Mouse (Mus musculus): Measurements from ENCODE around the gene Ric8b. TPM values are rescaled to one million over a fixed set of nuclear protein-coding genes. Genes with fewer than 3 reads are reported as not detected.
A peak's percentile ranks its signal among the peaks of the same experiment; 100 is the strongest.

Ric8b gene
- total RNA-seq, 1 experiment from 2014 or later: 21.5 TPM

- ATAC-seq (replicated peaks; ENCODE audit: low read depth, poor library complexity, severe bottlenecking): peak; percentile 84
Observed at GRCm38 (mm10) chr10:84956173-84956572, 38.8 kb downstream of the Ric8b start.

- ATAC-seq (replicated peaks; ENCODE audit: low read depth, poor library complexity, severe bottlenecking): no peak
Observed at GRCm38 (mm10) chr10:84958597-84958996, 41.2 kb downstream of the Ric8b start.

DNA sequence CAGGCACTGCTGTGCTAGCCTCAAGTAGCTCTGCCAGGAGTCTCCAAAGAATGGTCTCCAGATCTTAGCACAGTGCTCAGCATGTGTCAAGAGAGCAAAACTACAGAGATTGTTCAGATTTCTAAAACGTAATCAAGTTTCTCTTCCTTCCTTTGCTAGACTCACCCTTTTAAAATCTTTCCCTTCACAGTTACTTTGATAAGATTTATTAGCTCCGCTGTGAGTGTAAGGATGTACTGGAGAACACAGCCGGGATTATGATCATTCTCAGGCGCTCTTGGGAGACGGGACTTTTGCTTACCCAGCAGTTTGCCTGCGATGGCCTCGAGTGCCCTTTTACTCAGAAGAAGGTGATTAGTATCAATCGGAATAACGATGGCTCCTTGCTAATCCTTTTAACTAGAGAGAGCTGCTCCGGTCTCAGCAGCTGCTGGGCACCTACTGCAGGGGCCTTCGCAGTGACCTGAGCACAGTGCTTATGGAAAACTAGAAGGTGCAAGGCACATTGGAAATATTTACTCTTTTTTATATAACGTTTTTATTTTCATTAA lies 43.0 kb downstream of the Ric8b start:
- ATAC-seq (replicated peaks; ENCODE audit: low read depth, poor library complexity, severe bottlenecking): no peak

GRCm38 (mm10) chr10:84963126-84963525 lies 45.7 kb downstream of the Ric8b start:
- peak; percentile 18; the same call in 1 of the 2 replicates for ATAC-seq (replicated peaks; ENCODE audit: low read depth, poor library complexity, severe bottlenecking)

- ATAC-seq (replicated peaks; ENCODE audit: low read depth, poor library complexity, severe bottlenecking): no peak
Observed at GRCm38 (mm10) chr10:84963726-84964125, 46.3 kb downstream of the Ric8b start.

GRCm38 (mm10) chr10:84966542-84966941 lies 49.1 kb downstream of the Ric8b start:
- ATAC-seq (replicated peaks; ENCODE audit: low read depth, poor library complexity, severe bottlenecking): no peak

DNA sequence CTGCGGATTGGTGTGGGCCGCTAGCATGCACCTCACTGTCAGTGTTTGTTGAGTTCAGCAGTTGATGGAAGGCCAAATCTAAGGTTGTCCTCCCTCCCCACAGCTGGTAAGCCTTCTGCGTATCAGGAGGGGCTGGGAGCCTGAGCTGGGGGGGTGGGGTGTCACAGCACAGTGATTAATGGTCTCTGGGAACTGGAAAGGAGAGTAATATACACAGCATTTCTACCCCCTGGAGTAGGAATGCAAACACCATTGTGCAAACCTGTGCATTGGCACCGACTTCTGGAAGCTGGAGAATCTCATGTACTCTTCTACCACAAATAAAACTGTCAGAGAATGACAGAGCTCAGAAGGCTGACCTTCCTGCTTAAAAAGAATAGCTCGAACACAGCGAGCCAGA lies 50.2 kb downstream of the Ric8b start:
- no peak for ATAC-seq (replicated peaks; ENCODE audit: low read depth, poor library complexity, severe bottlenecking)

DNA sequence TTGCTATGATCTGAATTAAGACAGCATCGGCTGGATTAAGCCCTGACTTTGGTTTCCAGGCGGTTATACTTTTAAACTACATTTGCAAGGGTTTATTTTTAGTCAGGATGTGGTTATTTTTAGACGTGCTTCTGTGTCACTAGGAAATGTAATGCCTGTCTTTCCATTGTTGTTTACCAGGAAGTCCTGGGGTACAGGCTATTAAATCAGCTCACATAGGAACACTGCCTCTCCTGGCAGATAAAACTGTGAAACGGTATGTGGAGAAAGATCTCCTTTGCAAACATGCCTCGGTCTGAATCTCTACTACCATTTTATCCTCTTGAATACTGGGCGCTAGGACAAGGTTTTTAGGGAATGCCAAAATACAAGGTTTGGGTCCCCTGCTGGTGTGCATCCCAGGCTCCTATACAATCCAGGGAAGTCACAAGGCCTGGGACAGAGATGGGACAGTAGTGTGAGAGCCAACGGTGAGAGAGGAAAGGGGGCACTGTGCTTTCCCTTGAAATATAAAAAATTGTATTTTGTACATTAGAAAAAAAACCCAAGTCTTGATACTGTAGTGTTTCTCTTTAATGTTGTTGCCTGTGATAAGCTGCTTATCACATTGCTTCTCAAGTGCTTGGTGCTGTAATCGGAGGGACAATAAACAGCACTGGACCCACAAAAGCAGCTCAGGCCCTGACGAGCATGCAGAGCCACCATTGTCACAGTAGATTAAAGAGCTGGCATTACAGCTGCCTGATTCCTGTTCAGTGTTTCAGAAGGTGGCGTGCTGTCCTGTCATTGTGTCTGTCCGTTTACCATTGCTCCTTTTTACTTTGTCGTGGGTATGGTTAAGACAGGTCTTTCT lies 51.7 kb downstream of the Ric8b start:
- ATAC-seq (replicated peaks; ENCODE audit: low read depth, poor library complexity, severe bottlenecking): peak; percentile 72

- no peak for ATAC-seq (replicated peaks; ENCODE audit: low read depth, poor library complexity, severe bottlenecking)
Observed at GRCm38 (mm10) chr10:84975264-84975663, 57.8 kb downstream of the Ric8b start.

DNA sequence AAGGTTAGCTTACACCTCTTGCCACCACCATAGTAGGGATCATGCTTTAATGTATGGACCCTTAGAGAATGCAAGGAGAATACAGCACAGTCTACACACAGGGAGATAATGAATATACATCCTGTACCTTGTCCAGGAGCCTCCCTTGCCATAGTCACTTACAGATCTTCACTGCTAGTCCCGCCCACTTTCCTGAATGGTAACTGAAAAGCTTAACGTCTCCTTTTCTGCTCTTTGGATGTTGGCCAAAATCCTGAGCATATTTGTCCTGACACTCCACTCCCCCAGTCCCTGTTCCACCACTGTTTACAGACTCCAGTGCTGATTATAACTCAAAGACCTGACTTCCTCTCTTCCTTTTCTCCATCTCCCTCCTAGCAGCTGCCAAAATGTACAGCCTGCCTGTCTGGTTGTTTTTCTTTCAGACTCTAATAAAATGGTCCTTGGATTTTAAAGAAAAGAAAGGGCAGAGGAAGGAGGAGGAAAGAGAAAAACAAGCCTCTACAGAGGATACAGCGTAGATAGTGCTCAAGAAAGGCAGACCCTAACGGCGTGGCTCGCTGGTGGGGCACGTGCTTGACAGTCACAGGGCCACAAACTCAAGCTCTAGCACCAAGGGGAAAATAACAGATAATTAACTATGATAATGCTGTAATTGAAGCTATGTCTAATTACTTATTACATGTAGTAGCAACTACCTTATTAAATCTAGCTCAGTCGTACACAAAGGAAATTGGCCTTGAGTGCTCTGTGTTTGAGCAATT lies 59.4 kb downstream of the Ric8b start:
- ATAC-seq (replicated peaks; ENCODE audit: low read depth, poor library complexity, severe bottlenecking): no peak

DNA sequence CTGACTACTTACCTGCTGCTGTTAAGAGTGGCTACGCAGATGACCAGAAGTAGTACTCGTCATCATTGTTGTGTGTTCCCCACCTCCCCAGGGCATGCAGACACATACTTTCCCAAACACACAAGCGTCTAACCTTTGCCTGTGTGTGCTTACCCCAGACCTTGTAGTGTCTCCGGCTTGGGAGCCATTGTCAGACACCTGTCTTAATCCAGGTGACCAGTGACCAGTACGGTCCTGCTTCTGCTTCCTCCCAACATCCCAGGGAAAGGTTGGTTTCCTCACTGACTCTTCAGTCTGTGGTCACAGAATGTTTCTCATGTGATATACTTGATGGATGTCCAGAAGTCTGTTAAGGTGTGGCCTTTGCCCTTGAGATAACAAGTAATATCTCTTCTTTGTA lies 62.9 kb downstream of the Ric8b start:
- no peak for ATAC-seq (replicated peaks; ENCODE audit: low read depth, poor library complexity, severe bottlenecking)

GRCm38 (mm10) chr10:84981441-84981840 lies 64.0 kb downstream of the Ric8b start:
- ATAC-seq (replicated peaks; ENCODE audit: low read depth, poor library complexity, severe bottlenecking): no peak

- ATAC-seq (replicated peaks; ENCODE audit: low read depth, poor library complexity, severe bottlenecking): no peak
Observed at GRCm38 (mm10) chr10:84982675-84983074, 65.3 kb downstream of the Ric8b start.

DNA sequence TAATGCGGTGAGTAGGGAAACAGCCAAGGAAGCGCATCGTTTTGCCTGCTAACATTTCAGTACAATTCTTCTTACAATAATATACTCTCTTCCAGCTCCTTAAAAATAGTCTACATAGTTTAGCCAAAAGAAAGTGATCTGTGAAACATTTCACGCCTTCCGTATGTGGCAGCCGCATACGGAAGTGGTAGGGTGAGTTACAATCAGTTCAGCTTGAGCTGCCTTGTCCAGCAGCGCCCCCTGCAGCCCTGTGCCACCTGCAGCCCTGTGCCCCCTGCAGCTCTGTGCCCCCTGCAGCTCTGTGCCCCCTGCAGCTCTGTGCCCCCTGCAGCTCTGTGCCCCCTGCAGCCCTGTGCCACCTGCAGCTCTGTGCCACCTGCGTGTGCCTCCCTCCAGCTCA lies 68.5 kb downstream of the Ric8b start:
- ATAC-seq (replicated peaks; ENCODE audit: low read depth, poor library complexity, severe bottlenecking): peak; percentile 77

DNA sequence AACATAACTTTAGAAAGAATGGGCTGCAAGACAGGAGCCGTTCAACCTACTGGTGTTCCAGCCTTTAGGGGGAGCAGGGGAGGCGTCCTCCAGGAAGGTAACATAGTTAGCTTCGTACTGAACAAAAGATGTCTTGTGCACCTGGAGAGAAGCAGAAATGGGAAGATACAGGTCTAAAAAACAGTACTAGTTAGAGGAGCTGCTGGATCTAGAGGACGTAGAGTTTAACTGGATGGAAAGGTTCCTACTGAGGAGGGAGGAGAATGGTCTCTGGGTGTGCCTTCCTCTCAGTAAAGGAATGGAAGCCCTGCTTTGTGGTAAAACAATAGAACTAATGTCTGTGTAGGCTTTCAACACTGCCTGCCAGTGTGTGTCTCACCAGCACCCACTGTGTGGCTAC lies 70.2 kb downstream of the Ric8b start:
- ATAC-seq (replicated peaks; ENCODE audit: low read depth, poor library complexity, severe bottlenecking): no peak

GRCm38 (mm10) chr10:84988650-84989049 lies 71.2 kb downstream of the Ric8b start:
- ATAC-seq (replicated peaks; ENCODE audit: low read depth, poor library complexity, severe bottlenecking): no peak

DNA sequence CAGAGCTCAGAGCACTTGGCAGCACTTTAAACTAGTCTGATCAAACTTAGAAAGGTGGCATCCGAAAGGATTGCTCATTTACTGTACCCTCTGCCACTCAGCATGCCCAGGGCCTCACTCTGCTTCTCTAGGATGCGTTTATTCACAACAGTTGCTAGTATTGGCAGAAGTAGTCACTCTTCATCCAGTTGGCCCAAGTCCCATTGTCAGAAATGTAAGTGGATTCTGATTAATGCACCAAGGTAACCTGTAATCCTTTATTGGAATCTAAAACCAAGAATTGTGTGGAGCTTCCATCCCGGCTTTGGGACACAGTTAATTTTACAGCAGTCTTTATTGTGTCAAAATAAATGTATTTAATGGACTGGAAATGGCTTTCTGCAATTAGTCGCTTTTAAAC lies 76.9 kb downstream of the Ric8b start:
- ATAC-seq (replicated peaks; ENCODE audit: low read depth, poor library complexity, severe bottlenecking): no peak

DNA sequence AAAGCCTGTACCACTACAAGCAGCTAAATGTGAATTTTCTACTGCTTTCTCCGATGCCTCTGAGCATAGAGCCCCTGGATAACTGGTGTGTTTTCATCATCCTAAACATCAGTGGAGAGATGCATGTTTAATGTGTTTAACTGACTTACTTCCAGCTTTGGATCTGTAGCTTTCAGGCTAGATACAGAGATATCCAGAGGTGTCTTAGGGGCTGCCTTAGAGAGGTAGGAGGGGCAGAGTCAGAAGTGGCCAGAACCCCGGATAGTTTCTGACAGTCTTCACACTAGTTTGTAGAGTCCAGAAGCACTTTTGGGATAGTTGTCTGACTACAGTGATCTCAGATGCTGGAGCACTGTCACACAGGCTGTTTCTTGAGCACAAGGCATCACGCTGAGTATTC lies 77.6 kb downstream of the Ric8b start:
- no peak for ATAC-seq (replicated peaks; ENCODE audit: low read depth, poor library complexity, severe bottlenecking)

DNA sequence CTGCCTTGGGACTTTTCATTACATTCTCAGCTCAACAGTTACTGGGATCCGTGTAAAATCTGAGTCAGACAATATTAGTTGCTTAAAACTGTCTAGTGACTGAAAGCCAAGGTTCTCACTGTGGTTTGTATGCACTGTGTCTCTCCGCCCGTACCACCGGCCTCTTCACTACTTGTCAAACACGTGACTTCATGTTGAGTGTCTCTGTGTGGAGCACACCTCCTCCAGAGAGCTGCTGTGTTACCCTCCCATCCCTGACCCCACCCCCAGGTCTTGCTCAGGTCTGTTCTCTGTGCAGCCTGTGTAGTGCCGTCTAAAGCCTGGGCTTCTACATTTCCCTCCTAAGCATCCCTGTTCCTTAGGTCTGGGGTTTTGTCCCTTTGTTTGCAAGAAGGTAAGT lies 79.0 kb downstream of the Ric8b start:
- no peak for ATAC-seq (replicated peaks; ENCODE audit: low read depth, poor library complexity, severe bottlenecking)

GRCm38 (mm10) chr10:84997571-84998224 lies 80.3 kb downstream of the Ric8b start:
- no peak for ATAC-seq (replicated peaks; ENCODE audit: low read depth, poor library complexity, severe bottlenecking)

- ATAC-seq (replicated peaks; ENCODE audit: low read depth, poor library complexity, severe bottlenecking): no peak
Observed at GRCm38 (mm10) chr10:84998225-84998579, 80.8 kb downstream of the Ric8b start.
